Mouse (Mus musculus): ENCODE data around the gene Txnrd2.

Gene Txnrd2

DNA sequence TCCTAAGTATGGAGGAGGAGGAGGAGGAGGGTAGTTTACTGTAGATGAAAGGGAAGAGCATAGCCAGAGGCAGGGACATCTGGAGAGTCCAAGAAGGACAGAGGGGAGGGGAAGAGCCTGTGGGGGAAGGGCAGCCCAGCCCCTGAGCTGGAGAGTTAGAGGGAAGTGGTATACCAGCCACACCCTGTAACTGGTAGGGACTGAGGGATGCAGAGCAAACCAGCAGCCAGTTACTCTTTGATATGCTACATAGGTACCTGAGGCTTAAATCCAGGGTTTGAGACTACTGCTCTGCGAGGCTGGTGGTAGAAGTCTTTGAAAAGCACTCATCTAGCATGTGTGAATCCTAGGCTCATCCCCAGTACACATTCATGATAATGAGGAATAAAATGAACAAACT, 64.7 kb downstream of the Txnrd2 start:
- no peak for DNase-seq

DNA sequence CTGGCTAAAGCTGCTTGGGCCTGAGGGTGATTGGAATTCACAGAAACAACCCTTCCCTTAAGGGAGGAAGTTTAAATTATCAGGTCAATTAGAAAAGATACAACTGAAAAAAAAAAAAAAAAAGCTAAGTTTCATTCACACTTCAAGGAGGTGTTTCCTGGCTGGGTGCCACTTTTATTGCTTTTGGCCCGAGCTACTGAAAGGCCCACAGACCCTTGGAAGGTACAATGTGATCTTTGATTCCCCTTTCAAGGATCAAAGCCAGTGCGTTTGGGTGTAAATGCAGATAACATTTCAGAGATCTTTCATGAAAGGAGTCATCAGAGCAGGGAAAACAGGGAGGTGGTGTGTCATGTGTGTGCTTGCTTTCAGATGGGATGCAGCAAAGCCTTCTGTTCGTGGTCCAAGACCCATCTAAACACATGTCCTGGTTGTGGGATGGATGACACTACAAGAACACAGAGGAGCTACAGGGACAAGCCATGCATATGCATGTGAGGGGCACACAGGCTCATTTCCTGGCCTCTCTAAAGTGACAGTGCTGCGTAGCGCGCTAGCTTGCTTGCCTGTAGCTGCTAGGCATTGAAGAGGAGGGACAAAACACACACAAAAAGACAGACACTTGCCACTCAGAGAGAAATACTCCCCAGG, 71.8 kb downstream of the Txnrd2 start:
- peak in 1 of 2 experiments; percentile 25 for DNase-seq

DNA sequence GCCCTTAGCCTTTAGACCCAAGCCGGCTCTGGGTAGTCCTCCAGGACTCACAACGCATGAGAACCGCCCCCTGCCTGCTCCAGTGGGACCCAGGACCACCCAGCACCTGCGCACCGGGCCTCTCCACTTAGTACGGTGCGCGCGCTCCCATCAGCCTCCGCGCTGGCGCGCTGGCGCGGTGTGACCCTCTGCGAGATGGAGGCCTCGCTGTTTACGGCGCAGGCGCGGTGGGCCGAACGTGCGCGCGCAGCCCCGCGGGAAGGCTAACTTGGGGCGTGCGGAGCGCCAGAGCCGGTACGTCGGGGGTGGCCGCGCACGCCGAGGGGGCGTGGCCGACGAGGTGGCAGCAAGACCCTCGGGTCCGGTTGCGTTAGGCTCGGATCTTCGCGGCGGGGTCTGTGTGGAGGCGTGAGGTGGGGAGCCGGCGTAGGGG, 72.4 kb downstream of the Txnrd2 start, which contains the start of the genes Gnb1l and Rtl10:
Gene Gnb1l (plus strand): TSS at position 156 of the 433 bp plus-strand sequence.
Gene Rtl10 (plus strand): TSS at position 344 of the 433 bp plus-strand sequence.
- peak; percentile 95 to 98 for DNase-seq

DNA sequence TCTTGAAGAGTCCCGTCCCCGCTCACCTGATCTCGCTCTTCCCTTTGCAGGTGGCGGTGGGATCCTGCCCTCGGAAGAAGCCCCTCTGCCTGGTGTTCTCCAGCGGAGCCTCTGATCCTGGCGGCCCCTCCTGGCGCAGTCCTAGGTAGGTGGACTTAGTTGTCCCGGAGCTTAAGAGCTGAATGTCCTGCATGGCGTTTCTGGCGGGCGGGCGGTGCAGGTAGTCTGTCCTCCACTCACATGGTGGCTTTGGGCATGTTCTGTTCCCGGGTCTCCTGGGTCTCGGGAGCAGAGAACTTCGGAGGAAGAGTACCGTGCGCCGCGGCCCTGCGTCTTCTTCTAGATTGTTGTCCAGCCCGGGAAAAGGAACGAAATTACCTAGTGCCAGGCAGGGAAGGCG, 72.8 kb downstream of the Txnrd2 start:
- DNase-seq = peak in 1 of 2 experiments; percentile 36

DNA sequence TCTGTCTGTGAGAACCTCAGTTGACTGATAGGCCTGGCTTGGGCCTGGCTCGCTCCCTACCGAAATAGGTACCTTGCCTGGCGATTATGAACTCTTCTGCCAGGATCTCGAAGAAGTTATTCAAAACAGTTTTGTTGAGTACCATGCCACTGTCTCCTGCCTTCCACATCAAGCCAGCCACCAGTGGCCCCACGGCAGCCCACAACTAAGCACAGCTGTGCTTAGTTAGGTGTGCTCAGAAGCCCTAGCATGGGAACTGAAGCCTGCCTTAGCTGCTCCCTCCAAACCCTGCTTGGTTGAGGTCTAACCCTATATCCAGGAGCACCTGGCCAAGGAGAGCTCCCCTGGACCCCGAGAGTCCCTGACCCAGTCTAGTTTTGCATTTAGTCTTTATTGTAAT, 75.3 kb downstream of the Txnrd2 start:
- no peak for DNase-seq

DNA sequence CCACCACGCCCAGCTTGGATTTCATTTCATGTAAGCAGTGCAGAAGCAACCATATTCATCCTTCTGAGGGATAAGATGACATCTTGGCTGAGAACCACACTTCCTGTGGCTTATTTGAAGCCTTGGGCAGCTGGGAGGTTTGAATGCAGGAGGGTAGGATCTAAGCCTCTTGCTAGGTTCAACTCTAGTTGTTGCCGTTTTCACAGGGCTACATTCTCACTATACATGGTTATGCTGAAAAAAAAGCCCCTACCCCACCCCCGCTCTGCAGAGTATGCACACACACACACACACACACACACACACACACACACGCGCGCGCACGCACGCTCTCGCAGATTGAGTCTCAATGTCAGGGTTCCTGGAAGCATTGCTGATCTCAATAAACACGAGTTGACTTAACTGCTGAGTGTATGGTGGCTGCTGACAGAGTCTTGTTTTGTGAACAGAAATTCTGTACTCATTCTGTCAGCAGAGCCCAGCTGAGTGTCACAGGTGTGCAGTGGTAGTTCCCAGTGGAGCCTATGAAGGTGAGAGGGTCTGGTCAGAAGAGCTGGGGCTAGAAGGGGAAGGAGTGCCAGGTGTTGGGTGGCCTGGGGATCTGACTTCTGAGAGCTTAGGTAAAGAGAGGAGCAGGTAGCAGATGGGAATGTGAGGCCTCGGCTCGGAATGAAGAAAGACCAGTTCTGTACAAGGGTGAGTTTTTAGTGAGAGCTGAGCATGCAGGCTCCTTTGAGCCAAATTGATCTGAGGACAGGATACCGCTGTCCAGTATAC, 77.6 kb downstream of the Txnrd2 start:
- no peak for DNase-seq

DNA sequence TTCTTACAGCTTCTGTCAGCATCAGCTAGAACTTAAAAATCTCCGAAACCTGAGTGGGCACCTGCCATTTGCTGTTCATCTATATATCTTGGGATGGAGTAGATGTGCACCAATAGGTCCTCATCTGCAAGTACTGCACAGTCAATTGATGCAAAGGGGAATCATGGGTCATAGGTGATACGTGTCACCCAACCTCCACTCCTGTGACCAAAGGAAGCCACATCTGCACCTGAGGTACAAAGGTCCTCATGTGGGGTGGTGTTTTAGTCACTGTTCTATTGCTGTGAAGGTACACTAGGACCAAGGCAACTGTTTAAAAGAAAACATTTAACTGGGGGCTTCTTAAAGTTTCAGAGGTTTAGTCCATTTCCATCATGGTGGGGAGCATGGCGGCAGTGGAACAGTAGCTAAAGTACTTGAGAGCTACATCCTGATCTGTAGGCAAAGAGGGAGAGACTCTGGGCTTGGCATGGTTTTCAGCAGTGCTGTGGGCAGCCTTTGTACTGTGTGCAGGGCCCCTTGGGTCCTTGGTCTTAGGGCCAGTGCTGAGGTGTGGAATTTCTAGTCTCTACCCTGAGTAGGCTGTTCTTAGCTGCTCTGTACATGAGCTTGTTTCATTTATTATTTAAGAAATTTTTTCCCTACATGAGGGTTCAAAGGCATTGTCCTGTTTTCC, 80.5 kb downstream of the Txnrd2 start:
- no peak for DNase-seq

DNA sequence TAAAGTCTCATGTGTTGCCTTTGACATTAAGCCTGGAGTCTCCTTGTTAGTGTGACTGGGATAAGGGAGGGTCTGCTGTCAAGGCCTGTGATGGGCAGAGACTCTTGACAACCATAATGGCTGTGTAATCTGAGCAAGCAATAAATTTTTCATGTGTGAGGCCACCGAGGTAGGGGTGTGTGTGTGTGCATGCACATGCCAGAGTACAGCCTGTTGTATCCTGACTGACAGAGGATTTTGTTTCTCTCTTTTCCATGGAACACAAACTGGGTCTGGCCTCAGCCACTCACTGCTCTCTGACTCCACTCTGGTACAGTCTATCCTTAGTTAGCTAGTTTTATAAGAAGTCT, 81.0 kb downstream of the Txnrd2 start:
- DNase-seq = no peak

DNA sequence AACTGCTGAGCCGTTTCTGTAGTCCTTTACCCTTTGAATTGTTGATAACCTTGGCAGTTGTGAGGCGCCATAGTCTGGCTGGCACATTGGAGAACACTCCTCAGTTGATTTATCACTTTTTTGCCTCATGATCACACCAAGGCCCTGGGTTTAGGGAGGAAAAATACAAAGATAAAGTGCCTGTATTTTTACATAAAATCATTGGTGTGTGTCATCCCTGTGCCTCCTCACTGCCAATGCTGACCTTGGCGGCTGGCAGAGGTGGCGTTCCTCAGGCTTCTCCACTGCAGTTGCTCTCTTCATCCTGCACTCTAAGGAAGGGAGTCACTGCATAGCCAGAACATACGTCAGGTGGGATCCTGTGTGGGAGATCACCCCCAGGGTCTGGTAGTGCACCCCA, 85.6 kb downstream of the Txnrd2 start:
- DNase-seq = no peak

DNA sequence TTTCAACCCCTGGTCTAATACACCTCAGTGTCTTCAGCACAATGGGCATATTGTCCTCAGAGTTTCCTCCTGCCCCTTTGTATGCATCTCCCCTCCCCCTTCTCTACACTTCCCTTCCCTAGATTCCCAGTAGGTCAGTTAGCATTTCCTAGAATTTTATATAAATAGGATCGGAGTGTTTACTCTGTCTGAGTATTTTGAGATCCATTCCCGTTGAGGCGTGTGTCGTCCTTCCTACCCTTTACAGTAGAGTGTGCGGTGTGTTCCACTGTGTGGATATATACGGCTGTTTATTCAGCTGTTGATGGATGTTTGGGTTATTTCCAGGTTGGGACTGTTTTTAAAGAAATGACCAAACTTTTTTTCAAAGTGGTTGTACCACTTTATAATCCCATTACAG, 87.3 kb downstream of the Txnrd2 start:
- DNase-seq = no peak

DNA sequence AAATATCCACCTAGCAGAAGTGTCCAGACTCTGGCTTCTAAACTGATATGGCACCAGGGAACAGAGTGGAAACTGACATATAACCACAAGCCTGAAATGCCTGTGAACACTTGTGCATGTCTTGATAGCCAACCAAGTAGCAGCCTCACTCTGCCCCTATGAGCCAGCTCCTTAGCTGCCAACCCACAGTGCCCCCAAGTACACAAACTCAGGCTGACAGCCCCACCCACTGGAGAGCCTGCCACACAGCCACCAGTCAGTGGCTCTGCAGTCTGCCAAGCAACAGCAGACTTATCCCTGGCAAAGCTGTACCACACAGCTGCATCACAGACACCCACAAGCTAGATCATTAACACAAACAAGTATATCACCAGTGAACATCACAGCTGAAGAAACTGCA, 91.9 kb downstream of the Txnrd2 start:
- no peak for DNase-seq

DNA sequence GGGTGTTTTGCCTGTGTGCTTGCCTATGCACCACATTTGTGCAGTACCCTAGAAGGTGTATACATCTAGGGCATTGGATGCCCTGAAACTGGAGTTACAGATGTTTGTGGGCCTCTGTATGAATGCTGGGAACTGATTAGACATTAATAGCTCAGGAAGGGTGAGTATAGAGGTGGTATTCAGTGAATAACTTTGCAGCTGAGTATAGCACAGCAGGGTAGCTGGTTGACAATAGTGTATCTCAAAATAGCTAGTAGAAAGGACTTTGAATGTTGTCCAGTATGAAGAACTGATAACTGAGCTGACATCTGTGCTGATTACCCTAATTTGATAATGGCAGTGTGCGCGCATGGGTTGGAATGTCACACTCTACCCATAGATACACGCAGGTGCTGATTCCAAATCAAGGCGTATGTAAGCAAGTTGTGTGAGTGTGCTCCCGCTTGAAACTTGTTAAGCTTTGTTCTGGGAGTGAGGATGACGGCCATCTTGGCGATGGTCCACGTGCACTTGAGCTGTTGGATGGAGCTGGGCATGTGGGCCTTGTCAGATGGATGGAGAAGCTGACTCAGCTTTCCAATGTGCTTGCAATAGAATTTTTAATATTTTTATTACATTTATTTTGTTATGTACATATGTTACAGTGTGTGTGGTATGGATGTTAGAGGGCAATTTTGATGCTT, 97.5 kb downstream of the Txnrd2 start:
- no peak for DNase-seq

DNA sequence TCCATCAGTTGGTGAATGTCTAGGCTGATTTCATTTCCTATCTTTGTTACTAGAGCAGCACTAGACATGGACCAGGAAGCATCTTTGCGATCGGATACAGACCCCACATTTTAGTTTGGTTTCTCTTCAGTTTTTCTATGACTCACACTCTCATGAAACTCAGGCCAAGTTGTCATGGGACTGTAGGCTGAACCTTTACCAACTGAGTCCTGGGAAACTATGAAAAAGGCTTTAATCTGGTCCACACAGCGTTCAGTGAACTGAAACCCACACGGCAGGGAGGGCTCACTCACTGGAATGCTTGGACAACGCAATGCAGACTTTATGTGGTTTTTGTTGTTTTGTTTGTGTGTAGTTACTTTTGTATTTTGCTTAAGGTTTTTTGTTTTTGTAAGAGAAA, 102.5 kb downstream of the Txnrd2 start:
- no peak for DNase-seq
